Mouse (Mus musculus) intestine, embryonic 16.5 days (tissue): ENCODE results near the gene Cwc22. TPM values are rescaled to one million over a fixed set of nuclear protein-coding genes. Genes with fewer than 3 reads are reported as not detected.
"Not testable (repeated sequence)": the region's sequence is repeated elsewhere in the genome, so short reads cannot be mapped to it uniquely, and the experiment has no call there.

ENCODE experiments used
- ATAC-seq: fragments of 200-750 bp; cut with Nextera tagmentation; 2 replicates; pipeline ENCODE4 v1.8.0; 2017; ENCODE audit warnings: moderate TSS enrichment, moderate library complexity
- H3K27ac ChIP-seq: fragments of 300-500 bp; sonication (generic); 2 replicates; pipeline ENCODE4 v1.5.1; 2014; ENCODE audit warnings: mild to moderate bottlenecking, low read length
- H3K27me3 ChIP-seq: fragments of 300-500 bp; sonication (generic); replicated peaks from 2 replicates; pipeline ENCODE4 v1.6.1; 2014; ENCODE audit warnings: low read length, control low read depth, mixed read lengths; ENCODE audit not compliant: control insufficient read depth, insufficient read depth
- H3K36me3 ChIP-seq: fragments of 300-500 bp; sonication (generic); 2 replicates; pipeline ENCODE4 v1.6.1; 2014; ENCODE audit warnings: low read length, control low read depth; ENCODE audit not compliant: control insufficient read depth, insufficient read depth
- H3K4me1 ChIP-seq: fragments of 300-500 bp; sonication (generic); 2 replicates; pipeline ENCODE4 v1.6.1; 2014; ENCODE audit warnings: low read length, control low read depth, mixed read lengths; ENCODE audit not compliant: control insufficient read depth, insufficient read depth
- H3K4me2 ChIP-seq: fragments of 300-500 bp; sonication (generic); 2 replicates; pipeline ENCODE4 v1.6.1; 2014; ENCODE audit warnings: low read depth, low read length, control low read depth
- H3K4me3 ChIP-seq: fragments of 300-500 bp; sonication (generic); 2 replicates; pipeline ENCODE4 v1.5.1; 2014; ENCODE audit warnings: mild to moderate bottlenecking, low read length
- H3K9ac ChIP-seq: fragments of 300-500 bp; sonication (generic); 2 replicates; pipeline ENCODE4 v1.6.1; 2014; ENCODE audit warnings: low read depth, low read length
- H3K9me3 ChIP-seq: fragments of 300-500 bp; sonication (generic); 2 replicates; pipeline ENCODE4 v1.6.1; 2016; ENCODE audit warnings: low read length, control low read depth; ENCODE audit not compliant: control insufficient read depth
- WGBS: fragments of 180-500 bp; shearing (Covaris S2); extraction: QIAGEN DNeasy Blood & Tissue Kit; methylation state at CpG from one replicate; pipeline ENCODE4 v1.1.7; 2014; 5-methylcytosine and 5-hydroxymethylcytosine counted together
- polyA plus RNA-seq: library from polyadenylated mRNA; unstranded; fragments of >200 nt; fragmentation: Nextera tagmentation; extraction: Ambion mirVana; gene quantifications from 2 replicates; pipeline ENCODE4 v1.2.1, GENCODE M21; 2015

Gene Cwc22
- polyA plus RNA-seq, 1 experiment from 2014 or later = 23.9 TPM

- Histone ChIP-seq H3K4me3 (no peak overlapping the region), H3K4me2 (no peak overlapping the region), H3K27me3 (no peaks in the 10 kb centered on the region), H3K9ac (no peak overlapping the region), H3K4me1 (no peaks in the 10 kb centered on the region), H3K9me3 (no peaks in the 10 kb centered on the region), H3K27ac (no peak overlapping the region), H3K36me3 (no peaks in the 10 kb centered on the region)
- ATAC-seq = no peak
- 89% methylated on average over 3 of the region's 3 CpGs for WGBS
Observed at GRCm38 (mm10) chr2:77897558-77897899, 48.6 kb downstream of the Cwc22 start.

- Histone ChIP-seq H3K4me3 (no peak overlapping the region), H3K36me3 (no peaks in the 10 kb centered on the region)
- WGBS = 92% methylated on average over 12 of the region's 12 CpGs
Observed at GRCm38 (mm10) chr2:77896843-77897557, 49.2 kb downstream of the Cwc22 start.

GRCm38 (mm10) chr2:77895906-77896570 lies 50.1 kb downstream of the Cwc22 start:
- ATAC-seq = not testable (repeated sequence)

More at GRCm38 (mm10) chr2:77896843-77897557, 49.2 kb downstream of the Cwc22 start:
- Histone ChIP-seq H3K4me1 (no peaks in the 10 kb centered on the region), H3K9me3 (no peaks in the 10 kb centered on the region), H3K27me3 (no peaks in the 10 kb centered on the region), H3K27ac (no peak overlapping the region), H3K4me2 (no peak overlapping the region), H3K9ac (no peak overlapping the region)
- no peak for ATAC-seq

GRCm38 (mm10) chr2:77894896-77895295 lies 51.3 kb downstream of the Cwc22 start:
- ATAC-seq = no peak
- H3K27ac ChIP-seq = no peak overlapping the region
- H3K9me3 ChIP-seq = 0 out of 2 replicates have a peak, but pooled peaks cover 3% of the 10 kb centered on the region
- H3K9ac ChIP-seq = no peak overlapping the region
- H3K4me2 ChIP-seq = no peak overlapping the region
- H3K36me3 ChIP-seq = no peaks in the 10 kb centered on the region
- no peak overlapping the region for H3K4me3 ChIP-seq
- no peaks in the 10 kb centered on the region for H3K4me1 ChIP-seq
- H3K27me3 ChIP-seq = no peaks in the 10 kb centered on the region
- 93% methylated on average over 8 of the region's 8 CpGs for whole genome bisulfite sequencing

More at GRCm38 (mm10) chr2:77895906-77896570, 50.1 kb downstream of the Cwc22 start:
- not testable (repeated sequence) for H3K9ac ChIP-seq, H3K27ac ChIP-seq, H3K9me3 ChIP-seq, H3K36me3 ChIP-seq, H3K4me3 ChIP-seq, H3K4me1 ChIP-seq, H3K27me3 ChIP-seq, H3K4me2 ChIP-seq
- 92% methylated on average over 16 of the region's 16 CpGs for WGBS

DNA sequence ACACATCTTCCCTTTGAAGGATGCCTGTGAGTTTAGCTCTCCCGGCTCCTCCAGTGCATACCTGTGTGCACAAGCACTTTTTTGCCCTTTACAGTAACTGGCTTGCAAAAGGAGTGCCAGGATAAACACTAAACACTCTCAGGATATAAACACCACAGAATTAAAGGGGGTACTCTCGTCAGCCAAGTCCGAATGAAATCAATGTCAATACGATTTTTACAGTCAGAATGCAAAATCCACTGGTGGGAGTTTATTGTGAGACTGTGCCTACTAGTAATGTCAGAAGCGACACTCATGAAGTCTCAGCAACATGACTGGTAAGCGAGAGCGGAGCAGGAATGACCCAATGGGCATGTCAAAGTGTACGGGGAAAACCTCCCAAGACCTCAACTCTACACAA lies 52.7 kb downstream of the Cwc22 start:
- H3K27me3 ChIP-seq = no peaks in the 10 kb centered on the region
- no peak for ATAC-seq
- no peak overlapping the region for H3K4me3 ChIP-seq
- H3K4me2 ChIP-seq = no peak overlapping the region
- no peaks in the 10 kb centered on the region for H3K4me1 ChIP-seq
- H3K27ac ChIP-seq = no peak overlapping the region
- 95% methylated on average over 8 of the region's 8 CpGs for WGBS
- H3K9ac ChIP-seq = no peak overlapping the region
- H3K36me3 ChIP-seq = no peaks in the 10 kb centered on the region
- H3K9me3 ChIP-seq = 0 out of 2 replicates have a peak, but pooled peaks cover 3% of the 10 kb centered on the region

- 0 out of 2 replicates have a peak, but pooled peaks cover 3% of the 10 kb centered on the region for H3K9me3 ChIP-seq
- H3K27ac ChIP-seq = no peak overlapping the region
- 96% methylated on average over 4 of the region's 4 CpGs for WGBS
- H3K4me3 ChIP-seq = no peak overlapping the region
- no peak for ATAC-seq
- H3K4me2 ChIP-seq = no peak overlapping the region
- H3K36me3 ChIP-seq = no peaks in the 10 kb centered on the region
- no peaks in the 10 kb centered on the region for H3K27me3 ChIP-seq
- no peak overlapping the region for H3K9ac ChIP-seq
- H3K4me1 ChIP-seq = no peaks in the 10 kb centered on the region
Observed at GRCm38 (mm10) chr2:77892573-77892972, 53.6 kb downstream of the Cwc22 start.

- no peaks in the 10 kb centered on the region for H3K27me3 ChIP-seq
- no peak overlapping the region for H3K4me2 ChIP-seq
- H3K27ac ChIP-seq = no peak overlapping the region
- 0 out of 2 replicates have a peak, but pooled peaks cover 3% of the 10 kb centered on the region for H3K9me3 ChIP-seq
- H3K9ac ChIP-seq = no peak overlapping the region
- no peak overlapping the region for H3K4me3 ChIP-seq
- no peaks in the 10 kb centered on the region for H3K36me3 ChIP-seq
- 93% methylated on average over 5 of the region's 5 CpGs for WGBS
- no peaks in the 10 kb centered on the region for H3K4me1 ChIP-seq
- no peak for ATAC-seq
Observed at GRCm38 (mm10) chr2:77890836-77891438, 55.2 kb downstream of the Cwc22 start.

- 0 out of 2 replicates have a peak, but pooled peaks cover 3% of the 10 kb centered on the region for H3K9me3 ChIP-seq
- H3K27ac ChIP-seq = no peak overlapping the region
- WGBS = 94% methylated on average over 6 of the region's 6 CpGs
Observed at GRCm38 (mm10) chr2:77889949-77890348, 56.2 kb downstream of the Cwc22 start.

GRCm38 (mm10) chr2:77889401-77889800 lies 56.8 kb downstream of the Cwc22 start:
- Histone ChIP-seq H3K4me2 (no peak overlapping the region), H3K4me1 (no peaks in the 10 kb centered on the region), H3K9me3 (0 out of 2 replicates have a peak, but pooled peaks cover 3% of the 10 kb centered on the region), H3K4me3 (no peak overlapping the region), H3K27ac (no peak overlapping the region), H3K27me3 (no peaks in the 10 kb centered on the region), H3K9ac (no peak overlapping the region), H3K36me3 (no peaks in the 10 kb centered on the region)
- 85% methylated on average over 5 of the region's 5 CpGs for WGBS
- no peak for ATAC-seq

More at GRCm38 (mm10) chr2:77889949-77890348, 56.2 kb downstream of the Cwc22 start:
- Histone ChIP-seq H3K4me1 (no peaks in the 10 kb centered on the region), H3K36me3 (no peaks in the 10 kb centered on the region), H3K9ac (no peak overlapping the region), H3K4me2 (no peak overlapping the region), H3K27me3 (no peaks in the 10 kb centered on the region), H3K4me3 (no peak overlapping the region)
- ATAC-seq = no peak
